Mouse (Mus musculus) C2C12 (cell line): ENCODE measurements at regions not wholly inside any gene's neighbourhood (a gene's known extent, or its start where the extent isn't known, plus 50 kb on each side); places are given as distances from the start of the nearest gene placed in this dataset.

Source experiments
- H3K27me3 ChIP-seq: one replicate; pipeline ENCODE4 v1.6.1; 2011; ENCODE audit not compliant: control insufficient read depth, insufficient read depth, insufficient read length
- H3K36me3 ChIP-seq: one replicate; pipeline ENCODE4 v1.6.1; 2011; ENCODE audit not compliant: control insufficient read depth, insufficient read depth
- H3K4me3 ChIP-seq: one replicate; pipeline ENCODE4 v1.5.1; 2011; ENCODE audit warnings: mild to moderate bottlenecking, control low read depth; ENCODE audit not compliant: poor library complexity, insufficient read depth, severe bottlenecking
- H3K79me2 ChIP-seq: one replicate; pipeline ENCODE4 v1.6.1; 2011; ENCODE audit not compliant: control insufficient read depth, insufficient read depth
- H3K79me3 ChIP-seq: one replicate; pipeline ENCODE4 v1.6.1; 2011; ENCODE audit warnings: low read depth, control low read depth
- H3ac ChIP-seq: one replicate; pipeline ENCODE3; 2011; ENCODE audit warnings: low read depth; ENCODE audit not compliant: control insufficient read depth, insufficient read length
- CEBPB ChIP-seq: IDR thresholded peaks from one replicate; pipeline ENCODE4 v1.6.1; 2011; ENCODE audit warnings: low read depth, mild to moderate bottlenecking, control low read depth, moderate library complexity
- CTCF ChIP-seq: IDR thresholded peaks from one replicate; pipeline ENCODE4 v1.5.1; 2011; ENCODE audit not compliant: control insufficient read depth, insufficient read depth, insufficient read length
- FOSL1 ChIP-seq: IDR thresholded peaks from one replicate; pipeline ENCODE4 v1.8.0; 2011; ENCODE audit warnings: mild to moderate bottlenecking, low read length; ENCODE audit not compliant: poor library complexity, insufficient read depth, severe bottlenecking
- MAX ChIP-seq: IDR thresholded peaks from one replicate; pipeline ENCODE4 v1.6.1; 2011; ENCODE audit warnings: mild to moderate bottlenecking, control low read depth
- MYOD1 ChIP-seq: IDR thresholded peaks from one replicate; pipeline ENCODE4 v1.6.1; 2011; ENCODE audit warnings: low read depth; ENCODE audit not compliant: control insufficient read depth, insufficient read length
- MYOG ChIP-seq: IDR thresholded peaks from one replicate; pipeline ENCODE4 v1.6.1; 2011; ENCODE audit not compliant: control insufficient read depth, insufficient read length; ENCODE audit errors: extremely low read depth
- USF1 ChIP-seq: IDR thresholded peaks from one replicate; pipeline ENCODE4 v1.6.1; 2011; ENCODE audit warnings: low read depth, mild to moderate bottlenecking, control low read depth, moderate library complexity

DNA sequence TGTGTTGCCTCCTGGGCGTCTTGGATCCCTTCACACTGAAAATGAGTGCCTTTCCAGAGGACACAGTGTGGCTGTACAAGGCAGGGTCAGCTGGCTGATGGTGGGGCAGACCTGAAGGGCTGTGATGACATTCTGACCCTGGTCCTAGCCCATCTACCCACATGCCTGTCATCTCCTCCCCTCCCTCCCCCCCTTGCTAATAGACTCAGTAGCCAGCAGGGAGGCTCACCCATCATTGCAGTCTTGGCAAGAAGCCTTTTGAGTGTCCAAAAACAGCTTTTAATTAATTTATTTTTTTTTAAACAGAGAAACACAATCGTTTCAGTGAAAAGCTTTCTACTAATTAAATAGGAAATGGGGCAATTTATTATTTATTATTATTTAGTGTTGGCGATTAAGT lies 67.0 kb upstream of the Ssx2ip start:
- Histone ChIP-seq H3ac (no peak overlapping the region), H3K27me3 (no peaks in the 10 kb centered on the region), H3K4me3 (no peak overlapping the region), H3K79me2 (no peaks in the 10 kb centered on the region), H3K79me3 (no peaks in the 10 kb centered on the region), H3K36me3 (no peaks in the 10 kb centered on the region)
- TF ChIP-seq CTCF (no peak), MAX (no peak), FOSL1 (no peak), CEBPB (no peak), MYOG (no peak), MYOD1 (no peak), USF1 (no peak)

DNA sequence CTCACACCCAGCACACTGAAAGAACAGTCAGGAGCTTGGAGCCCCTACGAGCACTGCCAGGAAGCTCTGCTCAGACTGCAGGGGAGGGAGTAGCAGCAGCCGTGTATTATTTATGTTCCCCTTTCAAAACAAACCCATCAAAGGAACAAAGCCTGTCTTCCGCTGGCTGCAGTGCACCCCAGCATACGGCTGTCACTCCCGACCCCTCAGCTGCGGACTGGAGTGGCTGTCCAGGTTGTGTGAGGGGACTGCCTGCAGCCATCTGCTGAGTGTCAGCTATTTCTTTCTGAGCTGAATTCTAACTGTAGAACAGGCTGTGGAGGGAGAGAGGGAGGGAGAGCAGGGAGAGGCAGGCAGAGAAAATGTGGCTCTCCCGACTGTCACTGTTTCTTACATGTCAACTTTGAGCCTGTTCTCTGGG lies 66.6 kb upstream of the Ssx2ip start:
- Histone ChIP-seq H3K36me3 (no peaks in the 10 kb centered on the region), H3K79me3 (no peaks in the 10 kb centered on the region), H3K27me3 (no peaks in the 10 kb centered on the region), H3K79me2 (no peaks in the 10 kb centered on the region), H3ac (no peak overlapping the region), H3K4me3 (no peak overlapping the region)
- TF ChIP-seq FOSL1 (no peak), CTCF (no peak), CEBPB (no peak), MYOG (no peak)

DNA sequence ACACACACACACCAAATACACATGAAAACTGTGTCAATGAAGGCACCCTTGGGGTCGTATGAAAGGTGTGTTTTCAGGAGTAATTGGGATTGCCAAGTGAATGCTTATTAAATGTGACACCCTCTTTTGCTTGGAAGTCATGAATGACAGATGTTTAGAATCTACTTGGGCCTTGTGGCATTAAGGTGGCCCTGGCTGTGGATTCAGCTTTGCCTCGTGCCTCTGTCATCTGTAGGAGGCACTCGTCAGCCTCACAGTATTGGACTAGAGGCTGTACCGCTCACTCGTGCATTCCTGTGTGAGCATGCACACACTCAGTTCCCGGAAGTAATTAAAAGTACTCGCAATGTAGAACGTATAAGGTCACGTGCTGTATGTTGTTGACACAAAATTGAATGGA lies 66.0 kb upstream of the Ssx2ip start:
- H3K27me3 ChIP-seq: no peaks in the 10 kb centered on the region
- H3K4me3 ChIP-seq: no peak overlapping the region
- no peaks in the 10 kb centered on the region for H3K36me3 ChIP-seq
- TF ChIP-seq MAX (no peak), CEBPB (no peak), MYOD1 (no peak), FOSL1 (no peak), MYOG (no peak), USF1 (no peak), CTCF (no peak)
- no peak overlapping the region for H3ac ChIP-seq
- H3K79me3 ChIP-seq: no peaks in the 10 kb centered on the region
- no peaks in the 10 kb centered on the region for H3K79me2 ChIP-seq

DNA sequence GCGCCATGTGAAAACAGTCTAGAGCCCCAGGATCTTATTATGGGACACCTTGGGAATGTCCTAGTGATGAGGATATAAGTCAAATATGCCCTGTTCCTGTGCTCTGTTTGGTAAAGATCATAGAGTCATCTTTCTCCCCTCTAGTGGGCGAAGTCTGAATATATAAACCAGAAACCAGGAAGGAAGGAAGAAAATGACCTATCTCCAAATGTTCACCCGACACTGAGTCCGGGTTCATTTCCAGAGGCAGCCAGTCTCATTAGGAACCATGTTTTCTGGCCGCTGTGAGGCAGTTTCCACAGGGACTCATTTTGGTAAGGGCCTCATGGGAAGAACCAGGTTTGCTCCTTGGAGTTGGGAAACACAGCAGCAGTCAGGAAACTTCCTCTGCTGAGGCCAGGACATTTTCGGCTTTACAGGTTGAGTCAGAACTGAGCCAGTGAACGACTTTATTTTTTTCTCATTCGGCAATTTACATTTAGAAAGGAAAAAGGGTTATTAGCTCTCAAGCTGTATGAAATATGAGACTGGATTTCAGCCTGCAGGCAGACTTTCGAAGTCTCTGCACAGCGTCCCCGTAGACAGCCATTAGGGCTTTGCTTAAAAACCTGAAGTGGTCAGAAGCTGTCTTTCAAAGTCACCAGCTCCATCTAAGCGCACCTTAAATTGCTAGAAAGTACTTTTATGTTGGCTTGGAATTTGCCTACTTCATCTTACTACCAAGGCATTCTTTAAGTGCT lies 64.0 kb upstream of the Ssx2ip start:
- Histone ChIP-seq H3K27me3 (no peaks in the 10 kb centered on the region), H3K36me3 (no peaks in the 10 kb centered on the region), H3K79me3 (no peaks in the 10 kb centered on the region), H3K79me2 (no peaks in the 10 kb centered on the region), H3K4me3 (no peak overlapping the region), H3ac (no peak overlapping the region)
- TF ChIP-seq USF1 (no peak), MYOG (no peak), MYOD1 (no peak), CTCF (no peak)

DNA sequence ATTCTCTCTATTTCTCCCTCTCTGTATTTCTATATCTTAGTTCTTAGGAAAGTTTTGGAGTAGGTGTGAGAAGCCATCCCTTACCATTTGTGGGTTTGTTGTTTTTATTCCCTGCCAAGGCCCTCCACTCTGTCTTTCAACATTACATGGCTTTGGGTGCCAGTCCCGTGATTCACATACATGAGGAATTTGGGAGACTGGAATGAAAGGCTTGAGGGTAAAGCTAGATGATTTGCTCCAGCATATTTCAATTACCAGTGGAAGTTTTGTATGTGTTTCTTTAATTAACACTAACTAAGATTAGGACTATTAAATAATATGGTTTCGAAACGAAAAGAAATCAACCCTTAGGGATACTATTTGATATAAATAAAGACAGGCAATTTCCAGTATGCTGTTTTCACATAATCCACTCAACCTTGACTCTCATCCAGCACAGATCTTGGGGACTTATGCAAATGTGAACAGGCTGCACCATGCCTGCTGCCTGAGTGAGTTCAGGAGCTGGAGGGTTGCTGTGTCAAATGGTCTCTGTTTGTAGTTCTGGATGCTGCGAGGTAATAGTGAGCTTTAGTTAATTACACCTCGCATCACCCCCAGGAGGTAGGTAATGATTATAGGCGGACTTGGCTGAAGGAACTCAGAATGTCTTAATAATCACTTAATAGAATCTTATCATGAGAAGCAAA lies 62.6 kb upstream of the Ssx2ip start:
- H3K36me3 ChIP-seq: no peaks in the 10 kb centered on the region
- H3K79me2 ChIP-seq: no peaks in the 10 kb centered on the region
- no peak for TF ChIP-seq FOSL1
- no peak for TF ChIP-seq CEBPB
- TF ChIP-seq MYOD1: no peak
- no peak for TF ChIP-seq USF1
- no peak for TF ChIP-seq MYOG
- no peak for TF ChIP-seq MAX
- no peak for TF ChIP-seq CTCF
- no peaks in the 10 kb centered on the region for H3K79me3 ChIP-seq
- H3K4me3 ChIP-seq: no peak overlapping the region
- H3K27me3 ChIP-seq: no peaks in the 10 kb centered on the region
- no peak overlapping the region for H3ac ChIP-seq
